Mouse (Mus musculus) frontal cortex, postnatal 25 days (tissue): ENCODE measurements at regions not wholly inside any gene's neighbourhood (a gene's known extent, or its start where the extent isn't known, plus 50 kb on each side); places are given as distances from the start of the nearest gene placed in this dataset.

Experiments
- DNase-seq, 2 experiments: peaks; one replicate each; pipeline ENCODE4 v3.0.0; 2022; ENCODE audit warnings: low spot score in 2 of 2

DNA sequence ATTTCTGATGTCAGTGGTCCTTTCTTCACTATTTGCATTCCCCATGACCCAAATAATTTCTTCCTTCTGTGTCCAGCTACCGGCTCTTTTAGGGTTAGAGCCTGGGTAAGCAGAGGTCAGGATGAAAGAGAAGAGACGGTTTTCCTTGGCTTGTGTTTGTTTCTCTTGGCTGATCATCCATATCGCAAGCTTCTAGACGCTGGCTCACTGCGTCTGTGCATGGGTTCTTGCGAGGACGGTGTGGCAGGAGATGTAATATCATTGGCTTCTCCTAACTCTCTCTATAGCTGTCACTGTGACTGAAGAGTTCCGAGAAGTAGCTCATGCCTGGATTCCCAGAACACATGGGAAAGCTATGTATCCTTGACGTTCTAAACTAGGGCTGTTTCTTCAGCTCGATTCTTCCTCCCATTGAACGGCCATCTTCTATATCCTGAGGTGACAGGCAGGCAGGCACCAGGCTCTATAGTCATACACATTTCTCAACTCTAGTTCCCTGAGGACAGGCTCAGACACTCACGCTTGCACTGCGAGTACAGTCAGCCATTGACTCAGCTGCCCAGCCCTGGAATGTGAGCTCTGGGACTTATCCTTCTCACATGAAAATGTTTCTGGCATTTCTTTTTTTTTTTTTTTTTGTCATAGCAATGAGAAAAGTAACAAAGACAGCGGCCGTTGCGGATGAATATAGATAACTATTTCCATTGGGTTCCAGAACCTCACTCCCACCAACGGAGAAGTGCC lies 85.0 kb downstream of the Bach1 start:
- no peak for DNase-seq

DNA sequence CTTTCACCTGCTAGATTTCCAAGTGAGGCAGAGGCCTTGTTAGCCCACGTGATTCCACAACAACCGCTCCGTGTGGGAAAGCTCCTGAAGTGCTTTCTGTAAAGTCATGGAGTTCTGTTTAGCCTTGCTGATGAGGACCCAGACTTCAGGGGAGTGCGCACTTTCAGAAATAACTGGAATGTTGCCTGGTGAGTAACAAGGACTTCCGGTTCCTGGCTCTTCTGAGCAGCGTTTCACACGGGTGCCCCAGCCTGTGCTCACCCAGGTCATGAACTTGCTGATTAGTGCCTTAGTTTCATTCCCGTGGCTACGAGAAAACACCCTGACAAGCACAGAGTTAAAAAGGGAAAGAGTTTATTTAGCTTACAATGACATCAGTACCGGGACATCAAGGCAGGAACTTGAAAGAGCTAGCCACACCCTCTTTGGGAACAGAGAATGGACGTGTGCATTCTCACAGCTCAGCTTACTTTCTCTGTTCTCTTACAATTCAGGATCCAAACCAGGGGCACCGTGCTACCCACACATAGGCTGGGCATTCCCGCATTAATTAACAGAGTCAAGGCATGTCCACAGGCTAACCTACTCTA lies 85.8 kb downstream of the Bach1 start:
- DNase-seq = no peak

DNA sequence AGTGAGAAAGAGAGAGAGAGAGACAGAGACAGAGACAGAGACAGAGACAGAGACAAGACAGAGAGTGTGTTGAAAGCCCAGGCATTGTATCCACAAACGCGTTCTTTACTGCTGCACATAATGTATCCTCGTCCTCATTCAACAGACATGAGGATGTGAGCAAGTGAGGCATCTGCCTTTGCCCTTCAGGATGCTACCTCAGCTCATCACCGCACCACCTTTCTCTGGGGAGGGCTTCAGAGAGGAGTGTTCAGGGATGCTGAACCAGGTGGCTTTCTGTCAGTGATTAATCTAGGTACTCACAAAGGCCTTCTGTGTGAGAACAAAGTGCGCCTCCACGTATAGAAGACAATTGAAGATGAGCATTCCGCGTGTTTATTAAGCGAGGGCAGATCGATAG lies 90.8 kb downstream of the Bach1 start:
- DNase-seq = no peak

DNA sequence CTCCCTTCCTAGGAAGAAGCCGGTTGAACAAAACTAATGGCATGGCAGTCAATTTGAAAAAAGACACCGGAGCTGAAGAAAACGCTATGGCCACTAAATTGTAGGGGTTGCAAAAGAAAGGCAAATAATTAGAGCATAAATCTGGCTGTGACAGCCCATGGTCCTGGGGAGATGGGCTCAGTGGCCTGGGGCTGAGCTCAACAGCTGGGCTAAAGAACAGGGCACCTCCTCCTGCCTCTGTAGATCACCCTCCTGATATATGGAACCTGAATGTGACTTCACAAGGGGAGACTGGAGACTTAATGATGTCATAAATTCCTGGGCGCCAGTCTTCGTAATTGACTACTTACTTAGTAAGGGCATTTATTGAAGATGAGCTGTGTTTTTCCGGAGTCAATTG lies 91.2 kb downstream of the Bach1 start:
- DNase-seq = no peak

DNA sequence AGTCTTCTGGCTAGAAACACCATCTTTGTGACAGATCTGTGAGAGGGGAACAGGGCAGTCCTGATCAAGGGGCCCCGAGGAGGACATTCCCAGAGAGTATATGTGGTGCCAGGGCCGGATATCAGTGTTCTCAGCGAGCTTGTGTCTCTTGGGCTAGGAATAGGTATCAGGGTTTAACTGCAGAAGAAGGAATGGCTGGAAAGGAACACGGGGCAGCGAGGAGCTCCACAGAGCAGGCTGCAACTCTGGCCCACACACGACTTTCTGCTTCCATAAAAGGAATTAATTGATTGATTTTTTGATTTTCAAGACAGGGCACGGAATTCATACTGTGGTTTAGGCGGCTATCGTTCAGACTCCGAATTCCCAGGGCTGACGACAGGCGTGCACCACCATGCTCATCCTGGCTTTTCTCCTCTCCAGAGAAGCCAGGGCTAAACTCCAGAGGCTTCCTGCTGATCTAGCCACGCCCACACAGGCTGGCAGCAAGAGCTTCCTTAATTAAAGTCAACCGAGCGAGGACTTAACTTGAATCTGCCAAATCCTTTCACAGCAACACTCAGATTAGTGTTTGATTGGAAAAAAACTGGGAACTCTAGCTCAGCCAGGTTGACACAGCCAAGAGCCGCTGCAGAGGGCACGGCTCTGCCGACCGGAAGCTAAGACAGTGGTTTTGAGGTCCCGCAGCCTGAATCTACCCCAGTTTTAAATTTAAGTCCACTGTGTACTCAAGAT lies 97.9 kb downstream of the Bach1 start:
- DNase-seq = peak; percentile 10 to 14

DNA sequence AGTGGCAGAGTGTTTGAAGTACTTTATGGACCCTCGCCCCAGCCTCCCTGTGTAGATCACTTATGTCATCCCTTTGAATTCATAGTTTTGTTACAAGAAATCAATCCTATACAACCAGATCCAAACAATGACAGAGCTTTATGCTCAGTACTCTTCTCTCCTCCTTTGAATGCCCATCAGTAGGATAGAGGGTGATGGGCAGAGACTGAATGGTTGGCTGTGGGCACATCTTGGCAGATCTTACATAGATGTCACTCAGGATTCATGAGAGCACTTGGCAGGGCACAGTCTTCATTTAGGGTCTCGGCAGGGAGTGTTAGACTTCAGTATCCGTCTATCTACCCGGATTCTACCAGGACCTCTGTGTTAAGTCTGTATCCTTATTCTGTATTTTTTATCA lies 103.6 kb downstream of the Bach1 start:
- DNase-seq = no peak

DNA sequence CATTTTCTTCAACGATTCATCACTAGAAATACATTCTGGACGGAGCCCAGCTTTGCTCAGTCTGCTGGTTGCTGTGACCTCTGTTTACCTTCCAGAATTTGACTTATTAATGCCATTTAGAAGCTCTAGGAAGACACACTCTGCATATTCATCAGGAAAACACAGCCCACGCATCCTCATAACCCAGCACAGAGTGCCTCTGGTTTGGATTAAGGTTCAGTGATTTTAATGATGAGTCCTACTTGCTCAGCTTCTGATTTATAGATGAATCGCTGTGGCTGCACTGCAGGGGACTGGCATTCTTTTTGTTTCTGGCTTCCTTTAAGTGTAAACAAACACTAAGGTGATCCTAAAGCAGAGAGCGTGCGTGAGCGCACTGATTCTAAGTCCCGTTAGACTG lies 118.8 kb downstream of the Bach1 start:
- DNase-seq = no peak

DNA sequence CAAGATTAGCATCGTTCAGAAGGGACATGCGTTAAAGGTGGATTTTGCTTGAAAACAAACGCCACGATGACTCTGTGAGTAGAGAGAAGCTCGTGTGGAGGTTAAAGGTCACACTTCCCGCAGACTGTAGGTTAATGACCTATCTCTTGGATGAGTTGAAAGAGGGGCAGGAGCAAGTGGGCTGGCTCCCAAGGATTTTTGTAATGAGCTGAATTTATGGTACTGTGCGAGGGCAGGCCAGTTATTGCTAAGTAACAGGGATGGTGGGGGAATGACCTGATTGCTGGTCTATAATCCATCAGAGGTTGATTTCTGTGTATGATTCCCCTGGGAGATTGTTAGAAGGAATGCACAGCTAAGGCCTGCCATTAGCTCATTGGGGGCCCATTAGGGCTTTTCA lies 135.6 kb downstream of the Bach1 start:
- DNase-seq = no peak

DNA sequence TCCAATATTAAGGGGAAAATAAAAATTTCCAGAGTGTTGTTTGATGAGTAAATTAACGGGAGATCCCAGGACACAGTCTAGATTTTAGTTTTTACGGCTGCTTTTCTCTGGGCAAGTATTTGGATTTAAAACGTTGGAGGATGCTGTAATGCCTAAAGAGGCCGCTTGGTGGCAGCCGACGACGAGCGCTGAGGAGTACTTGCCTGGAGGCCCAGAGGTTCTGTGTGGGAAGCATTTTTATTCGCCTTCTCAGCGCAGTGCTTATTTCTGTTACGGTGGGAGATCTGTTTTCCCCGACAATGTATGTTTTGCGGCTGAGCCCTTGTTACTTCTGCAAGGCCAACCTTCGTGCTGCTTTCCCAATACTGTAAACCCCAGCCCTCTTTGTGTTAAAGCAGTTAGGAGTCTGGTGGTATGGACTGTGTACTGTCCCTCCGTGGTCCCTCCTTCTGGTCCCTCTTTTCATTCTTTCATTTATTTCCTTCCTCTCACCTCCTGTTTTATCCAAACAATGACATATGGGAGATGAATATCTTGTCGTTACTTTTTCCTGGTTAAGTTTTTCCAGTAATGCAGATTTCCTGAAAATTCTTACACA lies 142.3 kb downstream of the Bach1 start:
- DNase-seq = peak; percentile 78 to 82
